Mouse (Mus musculus) lung, embryonic 15.5 days (tissue): ENCODE data around the gene Arhgap15. TPM values are rescaled to one million over a fixed set of nuclear protein-coding genes. Genes with fewer than 3 reads are reported as not detected.

Experiments
- ATAC-seq: fragments of 200-750 bp; cut with Nextera tagmentation; 2 replicates; pipeline ENCODE4 v1.8.0; 2017; ENCODE audit warnings: moderate number of reproducible peaks, borderline replicate concordance; ENCODE audit not compliant: low FRiP score, low TSS enrichment; ENCODE audit errors: extremely low read depth
- H3K27ac ChIP-seq: fragments of 300-500 bp; sonication (generic); 2 replicates; pipeline ENCODE4 v1.5.1; 2015; ENCODE audit warnings: moderate library complexity, mild to moderate bottlenecking, inconsistent platforms
- H3K27me3 ChIP-seq: fragments of 300-500 bp; sonication (generic); 2 replicates; pipeline ENCODE4 v1.6.1; 2015; ENCODE audit warnings: inconsistent platforms
- H3K36me3 ChIP-seq: fragments of 300-500 bp; sonication (generic); 2 replicates; pipeline ENCODE4 v1.6.1; 2015; ENCODE audit warnings: inconsistent platforms
- H3K4me1 ChIP-seq: fragments of 300-500 bp; sonication (generic); 2 replicates; pipeline ENCODE4 v1.6.1; 2015; ENCODE audit warnings: inconsistent platforms
- H3K4me2 ChIP-seq: fragments of 300-500 bp; sonication (generic); 2 replicates; pipeline ENCODE4 v1.6.1; 2015; ENCODE audit warnings: inconsistent platforms, mild to moderate bottlenecking, moderate library complexity
- H3K4me3 ChIP-seq: fragments of 300-500 bp; sonication (generic); 2 replicates; pipeline ENCODE4 v1.5.1; 2015; ENCODE audit warnings: mild to moderate bottlenecking, inconsistent platforms
- H3K9ac ChIP-seq: fragments of 300-500 bp; sonication (generic); 2 replicates; pipeline ENCODE4 v1.6.1; 2015; ENCODE audit warnings: inconsistent platforms
- H3K9me3 ChIP-seq: fragments of 300-500 bp; sonication (generic); 2 replicates; pipeline ENCODE4 v1.6.1; 2016; ENCODE audit warnings: inconsistent platforms
- WGBS: fragments of 180-500 bp; shearing (Covaris S2); methylation state at CpG from one replicate; pipeline ENCODE4 v1.1.7; 2015; 5-methylcytosine and 5-hydroxymethylcytosine counted together
- polyA plus RNA-seq: library from polyadenylated mRNA; unstranded; fragments of >200 nt; fragmentation: Nextera tagmentation; extraction: Ambion mirVana; gene quantifications from 2 replicates; pipeline ENCODE4 v1.2.1, GENCODE M21; 2015

Arhgap15 gene
- polyA plus RNA-seq, 1 experiment from 2014 or later = 2.4 TPM

DNA sequence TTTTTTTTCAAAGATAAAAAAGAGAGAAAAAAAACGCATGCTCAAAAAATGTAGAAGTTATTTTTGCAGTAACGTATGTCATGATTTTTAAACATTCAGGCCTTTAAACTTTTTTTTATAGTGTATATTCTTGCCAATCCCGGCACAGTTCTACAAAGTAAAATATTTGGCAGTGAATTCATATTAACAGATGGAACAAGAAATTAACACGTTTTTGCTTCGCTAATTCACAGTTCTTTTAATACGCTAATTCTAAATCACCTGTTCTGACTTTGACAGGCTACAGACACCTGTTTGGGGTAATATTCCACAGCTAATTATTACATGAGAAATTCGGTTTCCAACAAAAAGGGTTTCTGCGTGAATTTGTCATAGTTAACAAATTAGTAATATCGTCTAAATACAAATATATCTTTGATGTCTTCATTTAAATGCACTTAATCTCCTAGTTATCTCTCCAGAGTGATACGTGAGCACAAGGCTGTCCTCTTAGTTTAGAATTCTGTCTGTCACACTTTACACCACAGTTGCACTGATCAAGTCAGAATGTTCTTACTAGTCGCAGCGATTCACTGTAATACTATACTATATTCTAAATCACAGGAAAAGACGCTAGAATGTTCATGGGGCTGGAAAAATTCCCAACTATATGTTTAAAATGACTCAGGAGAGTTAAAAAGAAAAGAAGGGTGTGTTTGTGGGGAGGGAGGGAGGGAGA is 201.3 kb downstream of the Arhgap15 start:
- no peak overlapping the region for H3K9ac ChIP-seq
- no peaks in the 10 kb centered on the region for H3K4me1 ChIP-seq
- WGBS = 55% methylated on average over 13 of the region's 13 CpGs

DNA sequence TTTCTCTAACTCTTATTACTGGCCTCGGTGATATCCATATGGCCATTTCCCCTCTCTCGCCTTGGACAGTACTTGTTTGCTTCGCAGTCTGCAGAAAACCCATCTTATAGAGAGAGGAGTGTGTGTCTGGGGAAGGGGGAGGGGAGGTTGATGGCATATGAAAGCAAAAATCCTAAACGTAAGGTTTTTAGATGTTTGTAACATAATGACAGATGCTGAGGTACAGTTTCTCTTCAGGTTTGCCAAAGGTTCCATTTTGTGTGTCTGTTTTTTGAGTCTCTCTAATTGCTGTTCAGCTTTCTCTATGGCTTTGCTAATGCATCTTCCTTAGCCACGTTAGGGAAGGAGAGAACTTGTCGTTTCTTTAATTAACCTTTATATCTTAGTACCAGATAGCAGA is 202.1 kb downstream of the Arhgap15 start:
- Histone ChIP-seq H3K4me2 (no peak overlapping the region), H3K36me3 (no peaks in the 10 kb centered on the region), H3K4me1 (no peaks in the 10 kb centered on the region), H3K9ac (no peak overlapping the region), H3K27me3 (no peaks in the 10 kb centered on the region), H3K9me3 (no peaks in the 10 kb centered on the region), H3K27ac (no peak overlapping the region), H3K4me3 (no peak overlapping the region)
- ATAC-seq = no peak
- 63% methylated on average over 6 of the region's 6 CpGs for WGBS

More for the DNA sequence above, 201.3 kb downstream of the Arhgap15 start:
- Histone ChIP-seq H3K4me3 (no peak overlapping the region), H3K36me3 (no peaks in the 10 kb centered on the region), H3K27me3 (no peaks in the 10 kb centered on the region), H3K27ac (no peak overlapping the region), H3K9me3 (no peaks in the 10 kb centered on the region), H3K4me2 (no peak overlapping the region)
- ATAC-seq = no peak

DNA sequence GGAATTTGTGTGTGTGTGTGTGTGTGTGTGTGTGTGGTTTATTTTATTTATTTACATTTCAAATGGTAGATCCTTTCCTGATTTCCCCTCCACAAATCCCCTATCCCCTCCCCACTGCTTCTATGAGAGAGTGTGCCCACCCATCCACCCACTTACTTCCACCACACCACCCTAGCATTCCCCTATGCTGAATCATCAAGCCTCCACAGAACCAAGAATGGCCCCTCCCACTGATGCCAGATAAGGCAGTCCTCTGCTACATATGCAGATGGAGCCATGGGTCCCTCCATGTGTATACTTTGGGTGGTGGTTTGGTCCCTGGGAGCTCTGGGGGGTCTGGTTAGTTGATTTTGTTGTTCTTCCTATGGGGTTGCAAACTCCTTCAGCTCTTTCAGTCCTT is 210.6 kb downstream of the Arhgap15 start:
- no peak for ATAC-seq
- Histone ChIP-seq H3K36me3 (no peaks in the 10 kb centered on the region), H3K4me3 (no peak overlapping the region), H3K27ac (no peak overlapping the region), H3K27me3 (no peaks in the 10 kb centered on the region), H3K9me3 (no peaks in the 10 kb centered on the region), H3K9ac (no peak overlapping the region), H3K4me1 (no peaks in the 10 kb centered on the region), H3K4me2 (no peak overlapping the region)

DNA sequence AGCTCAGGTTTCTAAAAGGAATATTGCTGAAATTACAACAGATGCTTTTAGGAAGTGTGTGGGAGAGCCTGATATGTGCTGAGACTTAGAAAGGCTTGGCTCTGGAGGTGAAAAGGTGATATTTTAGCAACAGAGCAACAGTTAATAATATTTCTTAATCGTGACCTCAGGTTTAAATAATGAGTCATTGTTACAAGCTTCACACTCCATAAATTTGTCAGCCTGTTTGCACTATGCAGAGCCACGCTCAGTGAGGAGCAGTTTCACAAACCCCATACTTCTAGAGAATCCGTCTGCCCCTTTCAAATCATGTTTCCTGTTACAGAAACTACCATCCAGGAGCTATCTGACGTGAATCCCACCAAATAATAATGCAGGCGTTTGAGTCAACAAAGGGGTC is 213.8 kb downstream of the Arhgap15 start:
- Histone ChIP-seq H3K27ac (no peak overlapping the region), H3K36me3 (no peaks in the 10 kb centered on the region), H3K9ac (no peak overlapping the region), H3K4me1 (no peaks in the 10 kb centered on the region), H3K27me3 (no peaks in the 10 kb centered on the region), H3K4me3 (no peak overlapping the region), H3K4me2 (no peak overlapping the region), H3K9me3 (no peaks in the 10 kb centered on the region)
- ATAC-seq = no peak
- WGBS = 40% methylated on average over 5 of the region's 5 CpGs

DNA sequence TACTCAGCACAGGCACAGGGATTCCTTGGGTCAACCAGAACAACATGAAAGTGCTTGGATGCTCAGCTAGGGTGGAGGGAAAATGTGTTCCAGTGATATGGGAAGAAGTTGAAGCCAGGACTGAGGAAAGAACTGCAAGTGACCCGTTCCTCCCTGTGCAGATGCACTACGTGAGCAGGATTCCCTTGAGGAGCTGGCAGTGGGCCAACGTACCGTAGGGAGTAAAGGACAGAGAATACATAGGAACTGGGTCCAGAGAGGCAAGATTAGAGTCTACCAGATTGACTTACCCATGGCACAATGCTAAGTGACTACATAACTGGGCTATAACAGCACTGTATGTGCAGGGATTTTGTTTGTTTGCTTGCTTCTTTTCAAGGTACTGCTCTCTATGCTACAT is 220.0 kb downstream of the Arhgap15 start:
- WGBS = 30% methylated on average over 4 of the region's 4 CpGs
- ATAC-seq = no peak
- Histone ChIP-seq H3K4me3 (no peak overlapping the region), H3K36me3 (no peaks in the 10 kb centered on the region), H3K9ac (no peak overlapping the region), H3K27ac (no peak overlapping the region), H3K27me3 (no peaks in the 10 kb centered on the region), H3K4me1 (no peaks in the 10 kb centered on the region), H3K4me2 (no peak overlapping the region), H3K9me3 (no peaks in the 10 kb centered on the region)

DNA sequence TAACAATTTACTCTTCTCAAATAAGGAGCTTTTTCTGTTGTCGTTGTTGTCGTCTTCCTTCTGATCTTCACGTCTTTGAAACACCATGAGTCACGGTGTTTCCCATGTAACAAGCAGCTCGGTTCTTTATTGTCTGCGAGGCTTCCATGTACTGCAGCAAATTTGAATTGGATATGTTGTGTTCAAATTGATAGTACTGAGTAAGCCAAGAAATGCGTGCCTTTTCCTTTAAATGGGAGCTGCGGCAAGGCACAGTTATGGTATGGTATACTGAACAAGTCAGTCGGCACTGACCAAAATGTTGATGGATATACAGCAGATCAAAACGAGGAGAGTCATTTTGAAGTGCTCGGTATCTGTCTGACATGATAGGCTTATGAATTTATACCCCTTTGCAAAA is 229.1 kb downstream of the Arhgap15 start:
- Histone ChIP-seq H3K27ac (no peak overlapping the region), H3K4me2 (no peak overlapping the region), H3K27me3 (peaks cover 3% of the 10 kb centered on the region; the same call in 1 of the 2 replicates), H3K9ac (no peak overlapping the region), H3K9me3 (no peaks in the 10 kb centered on the region), H3K4me1 (no peaks in the 10 kb centered on the region), H3K36me3 (no peaks in the 10 kb centered on the region), H3K4me3 (no peak overlapping the region)
- ATAC-seq = no peak
- WGBS = 82% methylated on average over 11 of the region's 11 CpGs

DNA sequence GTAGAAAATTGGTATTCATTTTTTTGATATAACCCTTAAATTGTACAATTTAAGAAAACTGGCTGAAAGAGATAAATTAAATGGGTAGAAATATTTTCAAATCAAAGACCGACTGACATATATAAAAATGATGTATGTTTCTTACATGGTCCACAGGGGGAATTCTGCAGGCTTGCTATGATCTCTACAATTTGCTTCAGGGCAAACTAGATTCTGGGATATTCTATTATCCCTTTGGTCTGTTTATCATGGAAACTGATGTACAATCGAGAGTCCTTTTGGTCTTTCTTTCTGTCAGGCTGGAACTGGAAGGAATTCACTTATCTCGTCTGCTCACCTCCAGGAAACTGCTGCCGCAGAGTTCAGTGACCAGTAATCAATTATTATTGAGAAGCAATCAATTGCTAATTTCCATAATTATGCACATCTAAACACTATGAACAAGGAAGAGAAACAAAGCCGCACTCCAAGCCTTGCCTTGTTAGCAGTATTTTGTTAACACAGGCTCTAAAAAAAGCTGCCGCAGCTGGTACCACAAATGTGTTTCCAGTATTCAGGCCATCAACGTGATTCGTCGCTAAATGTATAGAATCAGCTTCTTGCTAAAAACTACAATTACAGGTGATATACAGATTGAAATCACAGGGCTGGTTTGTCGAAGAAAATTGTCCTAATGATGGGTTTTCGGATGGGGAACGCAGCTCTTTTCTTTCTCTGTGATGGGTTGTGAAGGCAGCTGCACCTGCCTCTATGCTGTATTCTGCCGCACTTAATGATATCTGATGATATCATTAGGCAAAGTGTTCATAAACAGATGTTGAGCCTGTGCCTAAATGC is 229.8 kb downstream of the Arhgap15 start:
- H3K27me3 ChIP-seq = peaks cover 3% of the 10 kb centered on the region; the same call in 1 of the 2 replicates
- no peak for ATAC-seq

DNA sequence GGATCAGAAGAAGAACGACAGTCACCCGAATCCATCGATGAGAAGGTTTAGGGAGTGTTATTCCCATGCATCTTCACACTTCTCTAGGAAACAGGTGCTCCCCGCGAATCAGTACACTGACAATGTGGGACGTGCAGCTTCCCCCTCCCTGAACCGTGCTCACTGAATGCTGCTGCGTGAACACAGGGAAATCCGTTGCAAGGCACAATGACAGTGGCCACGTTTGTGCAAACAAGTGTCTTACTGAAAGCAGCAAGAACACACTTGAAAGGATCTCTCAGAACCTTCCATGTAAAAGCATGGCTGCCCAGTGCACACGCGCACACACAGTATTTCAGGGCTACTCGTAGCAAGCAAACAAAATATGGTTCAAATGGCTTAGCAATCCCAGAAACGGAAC is 237.4 kb downstream of the Arhgap15 start:
- H3K36me3 ChIP-seq = no peaks in the 10 kb centered on the region
- ATAC-seq = no peak
- H3K9ac ChIP-seq = no peak overlapping the region
- H3K4me1 ChIP-seq = no peaks in the 10 kb centered on the region
- no peak overlapping the region for H3K27ac ChIP-seq
- H3K9me3 ChIP-seq = no peaks in the 10 kb centered on the region
- no peaks in the 10 kb centered on the region for H3K27me3 ChIP-seq
- no peak overlapping the region for H3K4me3 ChIP-seq
- no peak overlapping the region for H3K4me2 ChIP-seq
- WGBS = 82% methylated on average over 14 of the region's 14 CpGs

More for the DNA sequence above, 229.8 kb downstream of the Arhgap15 start:
- H3K9me3 ChIP-seq = no peaks in the 10 kb centered on the region
- H3K4me3 ChIP-seq = no peak overlapping the region
- H3K4me2 ChIP-seq = no peak overlapping the region
- 79% methylated on average over 13 of the region's 13 CpGs for WGBS
- H3K4me1 ChIP-seq = no peaks in the 10 kb centered on the region
- no peak overlapping the region for H3K9ac ChIP-seq
- H3K36me3 ChIP-seq = no peaks in the 10 kb centered on the region
- no peak overlapping the region for H3K27ac ChIP-seq

DNA sequence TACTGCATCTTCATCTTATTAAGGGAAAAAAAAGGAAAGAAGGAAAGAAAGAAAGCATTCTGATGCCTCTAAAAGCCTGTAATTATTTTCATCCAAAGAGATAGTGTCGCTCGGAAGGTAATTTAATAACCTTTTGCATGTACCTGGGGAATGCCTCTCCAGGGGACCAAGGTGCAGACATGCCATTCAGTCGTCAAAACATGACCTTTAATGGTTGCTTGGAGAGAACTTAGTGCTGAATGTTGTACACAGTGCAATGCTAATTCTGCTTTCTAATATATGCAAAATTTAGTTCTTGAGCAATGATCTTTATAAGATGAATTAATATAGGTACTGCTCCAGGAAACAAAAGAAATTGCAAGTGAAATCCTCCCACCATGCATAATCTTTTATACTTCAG is 239.3 kb downstream of the Arhgap15 start:
- Histone ChIP-seq H3K4me1 (no peaks in the 10 kb centered on the region), H3K36me3 (no peaks in the 10 kb centered on the region), H3K9me3 (no peaks in the 10 kb centered on the region), H3K4me2 (no peak overlapping the region), H3K27me3 (no peaks in the 10 kb centered on the region), H3K9ac (no peak overlapping the region), H3K27ac (no peak overlapping the region), H3K4me3 (no peak overlapping the region)
- WGBS = 88% methylated on average over 3 of the region's 3 CpGs
- no peak for ATAC-seq

DNA sequence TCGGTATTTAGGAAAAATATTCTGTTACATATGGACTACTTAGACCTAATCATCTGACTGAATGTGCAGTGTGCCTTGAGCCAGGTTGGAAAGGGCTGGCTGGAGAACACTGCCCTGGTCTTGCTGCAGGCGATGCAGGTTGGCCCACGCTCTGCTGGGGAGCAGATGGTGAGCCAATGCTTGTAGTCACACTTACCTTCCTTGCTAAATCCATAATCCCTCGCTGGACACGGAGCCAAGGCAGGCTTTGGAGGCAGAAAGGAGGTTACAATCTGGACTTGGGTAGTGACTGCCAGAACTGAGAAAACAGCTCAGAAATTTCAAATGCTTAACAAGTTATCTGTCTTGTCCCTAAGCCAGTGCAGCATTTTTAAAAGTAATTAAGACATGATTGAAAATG is 241.2 kb downstream of the Arhgap15 start:
- H3K4me2 ChIP-seq = no peak overlapping the region
- H3K27me3 ChIP-seq = no peaks in the 10 kb centered on the region
- no peaks in the 10 kb centered on the region for H3K36me3 ChIP-seq
- WGBS = 63% methylated on average over 5 of the region's 5 CpGs
- no peaks in the 10 kb centered on the region for H3K9me3 ChIP-seq
- H3K27ac ChIP-seq = no peak overlapping the region
- no peak overlapping the region for H3K9ac ChIP-seq
- no peak for ATAC-seq
- no peaks in the 10 kb centered on the region for H3K4me1 ChIP-seq
- H3K4me3 ChIP-seq = no peak overlapping the region

DNA sequence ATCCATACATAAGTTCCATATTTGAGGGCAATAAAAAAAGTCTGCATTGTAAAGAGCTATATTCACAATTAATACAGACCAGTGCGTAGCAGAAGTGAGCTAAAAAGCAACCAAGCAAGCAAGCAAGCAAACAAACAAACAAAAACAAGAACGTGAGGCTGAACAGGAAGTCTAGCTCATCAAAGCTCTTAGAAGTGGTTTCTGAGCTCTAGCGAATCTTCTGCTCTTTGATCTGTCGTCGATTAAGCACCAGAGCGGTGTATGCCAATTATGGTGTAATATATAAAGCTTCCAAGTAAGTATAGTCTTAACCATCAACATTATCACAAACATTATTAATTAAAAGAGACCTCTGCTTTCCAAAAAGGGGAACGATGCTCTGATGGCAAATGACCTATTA is 243.9 kb downstream of the Arhgap15 start:
- Histone ChIP-seq H3K36me3 (no peaks in the 10 kb centered on the region), H3K27me3 (no peaks in the 10 kb centered on the region), H3K4me3 (no peak overlapping the region), H3K9ac (no peak overlapping the region), H3K9me3 (no peaks in the 10 kb centered on the region), H3K4me1 (no peaks in the 10 kb centered on the region), H3K4me2 (no peak overlapping the region), H3K27ac (no peak overlapping the region)
- 78% methylated on average over 7 of the region's 7 CpGs for WGBS
- ATAC-seq = no peak

DNA sequence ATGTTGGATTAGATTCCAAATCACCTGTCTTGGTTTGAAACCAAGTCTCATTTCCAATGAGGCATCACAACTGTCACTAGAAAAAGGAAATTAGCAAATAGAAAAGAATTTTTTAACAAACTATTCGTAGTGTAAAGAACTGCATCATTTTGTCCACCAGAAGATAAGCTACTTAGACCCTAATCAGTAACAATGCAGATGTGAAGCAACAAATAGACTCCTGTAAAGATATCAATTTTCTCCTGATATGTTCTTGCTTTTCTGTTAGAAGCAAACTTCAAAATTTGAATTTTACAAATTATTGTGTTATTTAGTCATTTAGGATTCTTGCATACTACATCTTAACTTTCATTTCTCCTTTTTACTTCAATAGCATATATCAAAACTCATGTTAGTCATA is 253.8 kb downstream of the Arhgap15 start:
- 79% methylated on average over 1 of the region's 1 CpGs for WGBS
- ATAC-seq = no peak
- Histone ChIP-seq H3K36me3 (no peaks in the 10 kb centered on the region), H3K4me1 (no peaks in the 10 kb centered on the region), H3K9ac (no peak overlapping the region), H3K27me3 (no peaks in the 10 kb centered on the region), H3K27ac (no peak overlapping the region), H3K4me3 (no peak overlapping the region), H3K9me3 (no peaks in the 10 kb centered on the region), H3K4me2 (no peak overlapping the region)
